7 mouse cellular contexts compared by ENCODE assay signal in the genomic region with DNA sequence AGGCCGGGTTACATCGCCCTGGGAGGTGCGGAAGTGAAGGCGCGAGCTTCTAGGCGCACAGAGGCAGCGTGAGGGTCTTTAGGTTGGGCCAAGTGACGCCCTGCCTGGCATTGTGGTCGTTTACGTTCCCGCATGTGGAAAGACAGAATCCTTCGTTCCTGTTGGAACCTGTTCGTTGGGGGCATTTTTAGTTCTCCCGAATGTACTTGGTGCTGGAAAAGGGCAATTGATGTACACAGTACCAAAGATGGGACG. TPM values are rescaled to one million over a fixed set of nuclear protein-coding genes. Genes with fewer than 3 reads are reported as not detected.
A peak's percentile ranks its signal among the peaks of the same experiment; 100 is the strongest.
DNase-seq lines count a peak whose midpoint lies in the region; ATAC-seq and TF ChIP-seq lines count a peak whose summit lies in the region.

No protein-coding gene starts in this region.

- H3K27me3 ChIP-seq in spleen, adult 2 months (ENCODE audit: control insufficient read depth, insufficient read depth, low read length) = no peaks in the 10 kb centered on the region
- H3K27me3 ChIP-seq in forebrain, embryonic 10.5 days (ENCODE audit: poor library complexity, severe bottlenecking) = no peaks in the 10 kb centered on the region
- no peaks in the 10 kb centered on the region for H3K27me3 ChIP-seq in liver, embryonic 11.5 days (replicated peaks; ENCODE audit: control insufficient read depth, insufficient read depth, low read length)
- no peaks in the 10 kb centered on the region for H3K27me3 ChIP-seq in stomach, embryonic 16.5 days (ENCODE audit: control insufficient read depth, insufficient read depth, low read length)

- no peaks in the 10 kb centered on the region for H3K36me3 ChIP-seq in spleen, adult 2 months (ENCODE audit: control insufficient read depth, insufficient read depth, low read length)
- peaks cover 38% of the 10 kb centered on the region for H3K36me3 ChIP-seq in forebrain, embryonic 10.5 days (replicated peaks)
- no peaks in the 10 kb centered on the region for H3K36me3 ChIP-seq in liver, embryonic 11.5 days (ENCODE audit: control insufficient read depth, insufficient read depth, low read length)
- H3K36me3 ChIP-seq in stomach, embryonic 16.5 days (ENCODE audit: control insufficient read depth, insufficient read depth, low read length) = no peaks in the 10 kb centered on the region

- H3K4me3 ChIP-seq in spleen, adult 2 months (ENCODE audit: extremely low read depth, insufficient read depth, insufficient read length) = peak overlapping the region; percentile 96
- peak overlapping the region; percentile 70 for H3K4me3 ChIP-seq in forebrain, embryonic 10.5 days
- peak overlapping the region; percentile 79 for H3K4me3 ChIP-seq in liver, embryonic 11.5 days (ENCODE audit: low read depth, low read length)
- peak overlapping the region; percentile 66 for H3K4me3 ChIP-seq in stomach, embryonic 16.5 days (replicated peaks; ENCODE audit: low read length)

- H3K4me2 ChIP-seq in liver, embryonic 11.5 days = peak overlapping the region; percentile 80
- H3K4me2 ChIP-seq in stomach, embryonic 16.5 days (ENCODE audit: low read depth, low read length) = peak overlapping the region; percentile 89

- peak overlapping the region; percentile 87 for H3K9ac ChIP-seq in liver, embryonic 11.5 days (ENCODE audit: low read depth, low read length)
- H3K9ac ChIP-seq in stomach, embryonic 16.5 days (ENCODE audit: low read length) = peak overlapping the region; percentile 81

- TF ChIP-seq POLR2A in spleen, adult 2 months (IDR thresholded peaks at IDR 0.05; ENCODE audit: low read depth, low read length) = no peak

- no peak for TF ChIP-seq CTCF in spleen, adult 2 months (IDR thresholded peaks at IDR 0.05; ENCODE audit: extremely low read depth, insufficient read depth, insufficient read length, insufficient replicate concordance)

- ATAC-seq in liver, embryonic 11.5 days (replicated peaks; ENCODE audit: low FRiP score) = no peak
- ATAC-seq in stomach, embryonic 16.5 days (ENCODE audit: insufficient read depth, low FRiP score) = no peak

- peak overlapping the region; percentile 79 for H3K27ac ChIP-seq in spleen, adult 2 months (ENCODE audit: insufficient read depth, low read length)
- H3K27ac ChIP-seq in forebrain, embryonic 10.5 days = peak overlapping the region; percentile 95
- H3K27ac ChIP-seq in liver, embryonic 11.5 days (ENCODE audit: low read depth, low read length) = peak overlapping the region; percentile 85
- peak overlapping the region; percentile 95 for H3K27ac ChIP-seq in stomach, embryonic 16.5 days (ENCODE audit: low read length)

- peaks cover 15% of the 10 kb centered on the region; the same call in 1 of the 2 replicates for H3K4me1 ChIP-seq in spleen, adult 2 months (ENCODE audit: control insufficient read depth, insufficient read depth, insufficient read length)
- peaks cover 57% of the 10 kb centered on the region for H3K4me1 ChIP-seq in forebrain, embryonic 10.5 days
- H3K4me1 ChIP-seq in liver, embryonic 11.5 days (replicated peaks; ENCODE audit: control insufficient read depth, insufficient read depth, low read length) = peaks cover 36% of the 10 kb centered on the region
- H3K4me1 ChIP-seq in stomach, embryonic 16.5 days (ENCODE audit: control insufficient read depth, insufficient read depth, low read length) = peaks cover 28% of the 10 kb centered on the region

- H3K9me3 ChIP-seq in forebrain, embryonic 10.5 days = no peaks in the 10 kb centered on the region
- H3K9me3 ChIP-seq in liver, embryonic 11.5 days (ENCODE audit: control insufficient read depth, low read length) = no peaks in the 10 kb centered on the region
- no peaks in the 10 kb centered on the region for H3K9me3 ChIP-seq in stomach, embryonic 16.5 days (replicated peaks; ENCODE audit: control insufficient read depth, low read length)

- DNase-seq in spleen, adult 2 months (ENCODE audit: low read depth in 1 of 2, low spot score in 2 of 2) = no peak
- no peak for DNase-seq in spleen, postnatal 14 days (ENCODE audit: low spot score in 2 of 2)
- no peak for DNase-seq in forebrain, embryonic 10.5 days (ENCODE audit: extremely low spot score, low spot score)
- DNase-seq in liver, embryonic 11.5 days (ENCODE audit: low spot score) = no peak
- DNase-seq in embryo, embryonic 10.5 days (ENCODE audit: low spot score) = no peak
- no peak for DNase-seq in natural killer cell, adult 2 months (ENCODE audit: low spot score in 2 of 2)

- under 1% methylated on average over 15 of the region's 15 CpGs for WGBS in spleen, adult 2 months
- WGBS in forebrain, embryonic 10.5 days = 0% methylated on average over 15 of the region's 15 CpGs
- 0% methylated on average over 15 of the region's 15 CpGs for WGBS in liver, embryonic 11.5 days
- WGBS in stomach, embryonic 16.5 days = under 1% methylated on average over 15 of the region's 15 CpGs

RNA-seq across cellular contexts. Expression of gene Pradc1, which starts 0.6 kb away (rescaled TPM):
- polyA plus RNA-seq in spleen, adult 2 months (2012; rRNA removed) = 13.9 and 16.5 TPM in 2 replicates
- 35.3 and 37.2 TPM in 2 replicates for polyA plus RNA-seq in forebrain, embryonic 10.5 days (2016; fragmentation: Nextera tagmentation; extraction: Ambion mirVana)
- polyA plus RNA-seq in liver, embryonic 11.5 days (2014; fragmentation: Nextera tagmentation; extraction: Ambion mirVana) = 35.7 and 37.7 TPM in 2 replicates
- 39.1 and 39.4 TPM in 2 replicates for polyA plus RNA-seq in stomach, embryonic 16.5 days (2015; fragmentation: Nextera tagmentation; extraction: Ambion mirVana)

RNA-seq across cellular contexts. Expression of gene Cct7, which starts 1.0 kb away (rescaled TPM):
- 71.3 and 73.5 TPM in 2 replicates for polyA plus RNA-seq in spleen, adult 2 months (2012; rRNA removed)
- 766 and 774 TPM in 2 replicates for polyA plus RNA-seq in forebrain, embryonic 10.5 days (2016; fragmentation: Nextera tagmentation; extraction: Ambion mirVana)
- 695 and 755 TPM in 2 replicates for polyA plus RNA-seq in liver, embryonic 11.5 days (2014; fragmentation: Nextera tagmentation; extraction: Ambion mirVana)
- polyA plus RNA-seq in stomach, embryonic 16.5 days (2015; fragmentation: Nextera tagmentation; extraction: Ambion mirVana) = 415 and 427 TPM in 2 replicates

RNA-seq across cellular contexts. Expression of gene Smyd5, which starts 20.5 kb away (rescaled TPM):
- 21.7 and 25.5 TPM in 2 replicates for polyA plus RNA-seq in spleen, adult 2 months (2012; rRNA removed)
- polyA plus RNA-seq in forebrain, embryonic 10.5 days (2016; fragmentation: Nextera tagmentation; extraction: Ambion mirVana) = 84.4 and 85.8 TPM in 2 replicates
- 65.5 and 68.2 TPM in 2 replicates for polyA plus RNA-seq in liver, embryonic 11.5 days (2014; fragmentation: Nextera tagmentation; extraction: Ambion mirVana)
- polyA plus RNA-seq in stomach, embryonic 16.5 days (2015; fragmentation: Nextera tagmentation; extraction: Ambion mirVana) = 41.6 and 43.1 TPM in 2 replicates

RNA-seq across cellular contexts. Expression of gene Noto, which starts 28.7 kb away (rescaled TPM):
- polyA plus RNA-seq in spleen, adult 2 months (2012; rRNA removed) = not detected in 2 replicates
- polyA plus RNA-seq in forebrain, embryonic 10.5 days (2016; fragmentation: Nextera tagmentation; extraction: Ambion mirVana) = not detected in 2 replicates
- polyA plus RNA-seq in liver, embryonic 11.5 days (2014; fragmentation: Nextera tagmentation; extraction: Ambion mirVana) = not detected in 2 replicates
- not detected in 2 replicates for polyA plus RNA-seq in stomach, embryonic 16.5 days (2015; fragmentation: Nextera tagmentation; extraction: Ambion mirVana)

RNA-seq across cellular contexts. Expression of gene Fbxo41, which starts 50.5 kb away (rescaled TPM):
- polyA plus RNA-seq in spleen, adult 2 months (2012; rRNA removed) = 0.04 TPM in 2 replicates
- 0.48 and 0.64 TPM in 2 replicates for polyA plus RNA-seq in forebrain, embryonic 10.5 days (2016; fragmentation: Nextera tagmentation; extraction: Ambion mirVana)
- polyA plus RNA-seq in liver, embryonic 11.5 days (2014; fragmentation: Nextera tagmentation; extraction: Ambion mirVana) = 0.04 and 0.08 TPM in 2 replicates
- polyA plus RNA-seq in stomach, embryonic 16.5 days (2015; fragmentation: Nextera tagmentation; extraction: Ambion mirVana) = 0.17 and 0.22 TPM in 2 replicates
